29 mouse cellular contexts compared by ENCODE assay signal in genomic region chr12:11384754-11385153, GRCm38 (mm10). TPM values are rescaled to one million over a fixed set of nuclear protein-coding genes. Genes with fewer than 3 reads are reported as not detected.
"Had no signal": no experiment of that assay in that cellular context is flagged by ENCODE, and none has a peak within 500 bp of the region (broad histone marks: within the 10 kb centered on the region; RNA-seq: fewer than 3 reads in every experiment).

No protein-coding gene starts in this region.

- H3K27ac ChIP-seq: gastrocnemius, adult 2 months; heart, embryonic 13.5 days; heart, embryonic 15.5 days; hindbrain, embryonic 10.5 days; hindbrain, embryonic 12.5 days; hindbrain, embryonic 14.5 days; intestine, embryonic 15.5 days; layer of hippocampus, adult 2 months; limb, embryonic 13.5 days; limb, embryonic 15.5 days; liver, embryonic 12.5 days; liver, embryonic 14.5 days had no signal

- ATAC-seq: hindbrain, embryonic 16.5 days; inflammation-experienced regulatory T-cells, adult 6 months; intestine, embryonic 15.5 days; intestine, postnatal 0 days; liver, embryonic 12.5 days had no signal

- DNase-seq: gastrocnemius, adult 2 months; gastrocnemius, postnatal 10 days; gastrocnemius, postnatal 25 days; heart, adult 18-20 months; heart, postnatal 14 days; heart, postnatal 36 days; kidney, adult 18-20 months; kidney, adult 8-10 months; kidney, postnatal 10 days; kidney, postnatal 25 days; kidney, postnatal 4 days; left cerebral cortex, postnatal 4 days; lung, adult 18-20 months had no signal

- H3K4me3 ChIP-seq: gastrocnemius, adult 2 months; heart, embryonic 13.5 days; heart, embryonic 15.5 days; hindbrain, embryonic 10.5 days; hindbrain, embryonic 12.5 days; intestine, embryonic 15.5 days; layer of hippocampus, adult 2 months; limb, embryonic 13.5 days; limb, embryonic 15.5 days; liver, embryonic 12.5 days had no signal

RNA-seq across cellular contexts. Expression of gene Vsnl1, which starts 51.7 kb away (rescaled TPM):
- total RNA-seq: gastrocnemius, adult 2 months; granulocyte monocyte progenitor cell, adult 5-6 weeks; liver, adult 2 months had no signal
